Mouse (Mus musculus) stomach, postnatal 0 days (tissue): ENCODE measurements at regions not wholly inside any gene's neighbourhood (a gene's known extent, or its start where the extent isn't known, plus 50 kb on each side); places are given as distances from the start of the nearest gene placed in this dataset.

Experiments used
- CTCF ChIP-seq: IDR thresholded peaks from 2 replicates; pipeline ENCODE4 v1.5.1; 2016; ENCODE audit warnings: antibody characterized with exemption, low read depth, mild to moderate bottlenecking, moderate library complexity
- EP300 ChIP-seq: optimal IDR thresholded peaks from 2 replicates; pipeline ENCODE3; 2016; ENCODE audit warnings: antibody characterized with exemption

GRCm38 (mm10) chr4:81962586-81962985 lies 520.0 kb upstream of the Mpdz start:
- no peak for TF ChIP-seq CTCF
- TF ChIP-seq EP300 = no peak
